Mouse (Mus musculus) c-Kit-negative CD71-positive TER-119-positive erythroid progenitor cells, embryonic 14.5 days (primary cell): Measurements from ENCODE around the gene Nmur1.

Experiments used
- DNase-seq: peaks from one replicate; pipeline ENCODE4 v3.0.0-alpha.2; 2013; ENCODE audit warnings: low read depth, low spot score

Nmur1 gene

DNA sequence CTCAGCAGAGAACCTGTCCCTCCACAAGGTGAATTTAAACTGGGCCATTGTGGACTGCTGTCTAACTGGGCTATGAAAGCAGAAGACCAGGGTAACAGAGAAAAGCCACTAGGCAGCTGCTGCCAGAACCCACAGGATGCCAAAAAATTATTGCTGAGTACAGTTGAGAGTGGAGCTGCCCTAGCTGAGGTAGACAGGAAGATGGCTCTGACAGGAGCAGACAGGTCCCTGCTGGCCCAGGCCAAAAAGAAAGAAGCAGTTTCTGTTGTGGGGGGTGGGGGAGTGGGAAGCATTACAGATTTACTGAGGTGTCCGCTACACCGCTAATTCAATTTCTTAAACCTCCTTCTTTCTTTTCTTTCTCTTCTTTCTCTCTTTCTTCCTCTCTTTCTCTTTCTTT lies 16.6 kb downstream of the Nmur1 start:
- no peak for DNase-seq

GRCm38 (mm10) chr1:86408515-86408914 lies 17.5 kb downstream of the Nmur1 start:
- DNase-seq, result no peak

DNA sequence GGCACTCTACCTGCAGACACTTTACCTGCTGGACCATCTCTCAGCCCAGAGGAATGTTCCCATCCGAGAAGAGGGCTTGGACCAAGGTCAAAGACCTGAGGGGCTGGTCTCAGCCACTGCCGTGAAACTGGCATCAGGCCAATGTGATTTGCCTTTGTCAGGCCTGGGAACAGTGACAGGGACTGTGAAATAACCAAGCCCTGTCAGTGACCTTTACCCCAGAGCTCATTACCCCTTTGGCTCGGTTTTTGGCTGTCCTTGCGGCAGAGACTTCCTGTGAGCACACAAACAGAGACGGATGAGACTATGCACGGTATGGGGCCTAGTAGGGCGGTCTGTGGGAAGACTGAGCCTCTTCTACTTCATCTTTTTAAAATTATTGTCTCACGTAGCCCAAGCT lies 19.1 kb downstream of the Nmur1 start:
- DNase-seq, result no peak

- DNase-seq, result no peak
Measured at GRCm38 (mm10) chr1:86406313-86406712, 19.7 kb downstream of the Nmur1 start.

- DNase-seq, result no peak
Measured at GRCm38 (mm10) chr1:86404834-86405233, 21.2 kb downstream of the Nmur1 start.

DNA sequence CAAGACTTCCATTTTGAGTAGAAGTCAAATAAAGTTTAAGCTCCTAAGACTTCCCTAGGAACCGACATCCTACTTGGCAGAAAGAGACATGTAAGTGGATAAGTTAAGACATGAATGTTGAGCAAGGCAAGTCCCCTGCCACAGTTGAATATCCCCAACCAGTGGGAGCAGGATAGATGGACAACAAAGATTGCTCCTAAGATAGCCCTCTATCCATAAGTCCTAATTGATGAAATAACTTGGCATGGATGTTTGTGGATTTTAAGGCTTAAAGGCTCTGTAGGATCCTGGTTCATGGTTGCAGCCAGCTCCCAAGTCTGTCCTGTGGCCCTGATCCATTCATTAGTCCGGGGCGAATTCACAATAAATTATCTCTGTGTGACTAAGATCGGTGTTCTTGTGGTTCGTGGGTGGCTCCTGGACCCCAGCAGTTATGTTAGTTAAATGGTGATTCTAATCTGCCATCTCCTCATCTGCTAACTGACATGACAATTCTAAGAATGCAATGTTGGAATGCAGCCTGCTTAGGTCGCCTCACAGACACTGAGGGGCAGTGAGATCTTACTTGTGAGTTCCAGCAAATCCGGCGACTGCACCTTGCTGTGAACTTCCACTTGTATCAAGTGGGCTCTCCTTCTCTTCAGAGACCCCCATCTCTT lies 25.8 kb downstream of the Nmur1 start:
- no peak for DNase-seq

DNA sequence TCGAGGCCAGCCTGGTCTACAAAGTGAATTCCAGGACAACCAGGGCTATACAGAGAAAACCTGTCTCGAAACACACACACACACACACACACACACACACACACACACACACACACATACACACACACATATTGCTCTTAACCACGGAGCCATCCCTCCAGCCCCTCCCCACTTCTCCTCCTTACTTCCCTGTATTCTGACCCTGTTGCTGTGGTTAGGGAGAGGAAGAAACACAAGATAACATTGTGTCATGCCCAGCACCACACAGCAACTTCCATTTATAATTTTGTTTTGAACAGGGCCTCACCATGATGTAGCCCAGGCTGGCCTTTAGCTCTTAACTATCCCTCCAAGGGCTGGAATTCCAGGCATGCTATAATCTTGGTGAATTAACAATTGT lies 26.7 kb downstream of the Nmur1 start:
- no peak for DNase-seq

DNA sequence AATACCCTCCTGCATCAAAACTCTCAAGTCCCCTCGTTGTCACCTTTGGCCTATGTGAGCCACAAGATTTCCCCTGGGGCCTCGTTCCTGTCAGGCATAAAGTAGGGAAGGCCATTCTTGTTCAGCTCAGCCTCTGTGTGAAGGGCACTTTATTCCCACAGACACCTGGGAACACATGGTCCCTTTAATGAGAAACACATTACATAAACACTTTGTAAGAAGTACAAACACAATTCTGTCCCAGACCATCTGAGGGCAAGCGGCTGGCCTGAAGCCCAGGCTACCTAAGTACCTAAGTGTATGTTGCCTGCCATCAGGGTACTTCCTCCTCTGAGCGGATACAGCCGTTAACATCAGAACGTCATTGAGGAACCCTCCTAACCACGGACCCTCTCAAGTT lies 27.8 kb downstream of the Nmur1 start:
- DNase-seq, result no peak

GRCm38 (mm10) chr1:86397621-86398020 lies 28.4 kb downstream of the Nmur1 start:
- DNase-seq, result no peak

DNA sequence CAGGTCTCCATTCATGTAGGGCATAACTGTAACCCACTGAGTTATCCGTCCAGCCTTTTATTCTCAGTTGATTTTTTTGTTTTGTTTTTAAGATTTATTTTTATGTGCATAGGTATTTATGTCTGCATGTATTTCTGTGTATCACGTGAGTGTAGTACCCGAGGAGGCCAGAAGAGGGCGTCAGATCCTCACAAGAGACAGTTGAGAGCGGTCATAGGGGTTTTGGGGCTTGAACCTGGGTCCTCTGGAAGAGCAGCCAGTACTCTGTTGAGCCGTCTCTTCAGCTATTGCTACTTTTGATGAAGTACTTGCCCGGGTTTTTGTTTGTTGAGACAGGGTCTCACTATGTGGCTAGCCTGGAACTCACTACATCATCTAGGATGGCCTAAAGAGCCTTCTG lies 30.1 kb downstream of the Nmur1 start:
- no peak for DNase-seq

GRCm38 (mm10) chr1:86394246-86394645 lies 31.8 kb downstream of the Nmur1 start:
- no peak for DNase-seq

- no peak for DNase-seq
Measured at GRCm38 (mm10) chr1:86393219-86393618, 32.8 kb downstream of the Nmur1 start.

DNA sequence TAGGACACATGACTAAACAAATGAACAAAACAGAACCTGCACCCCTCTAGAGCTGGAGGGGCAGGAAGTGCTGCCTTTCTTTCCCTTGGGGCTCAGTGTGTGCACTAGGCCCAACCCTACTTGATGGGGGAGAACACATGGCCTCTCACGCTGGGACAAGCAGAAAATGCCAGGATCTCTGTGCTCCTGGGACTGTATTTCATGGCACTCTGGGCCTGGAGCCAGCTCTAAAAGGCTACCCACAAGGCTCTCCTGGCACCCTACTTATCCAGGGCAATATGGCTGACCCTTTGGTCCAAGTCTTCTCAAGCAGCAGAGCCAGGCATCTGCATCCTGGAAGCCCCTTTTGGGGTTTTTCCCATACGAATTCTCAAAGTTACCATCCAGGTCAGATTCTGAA lies 34.6 kb downstream of the Nmur1 start:
- no peak for DNase-seq

DNA sequence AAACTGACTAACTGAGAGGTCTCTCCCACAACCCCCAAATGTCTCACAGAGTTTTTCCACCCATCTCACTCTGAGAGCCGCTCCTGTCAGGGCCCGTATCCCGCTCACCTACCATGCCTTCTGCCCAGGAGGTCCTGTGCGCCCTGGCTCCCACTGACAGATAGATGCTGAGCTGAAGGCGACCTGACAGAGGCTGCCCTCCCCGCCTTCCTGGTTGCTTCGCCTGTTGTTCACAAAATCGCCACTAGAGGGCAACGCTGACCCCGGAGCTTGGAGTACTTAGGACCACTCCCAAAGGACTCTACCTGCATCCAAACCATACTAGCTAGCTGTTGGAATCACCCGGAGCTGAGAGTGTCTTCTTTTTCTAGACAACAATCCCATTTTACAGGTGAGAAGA lies 36.8 kb downstream of the Nmur1 start:
- peak; percentile 29 for DNase-seq

- DNase-seq, result peak; percentile 30
Measured at GRCm38 (mm10) chr1:86381027-86381426, 45.0 kb downstream of the Nmur1 start.

- no peak for DNase-seq
Measured at GRCm38 (mm10) chr1:86379161-86379569, 46.9 kb downstream of the Nmur1 start.

DNA sequence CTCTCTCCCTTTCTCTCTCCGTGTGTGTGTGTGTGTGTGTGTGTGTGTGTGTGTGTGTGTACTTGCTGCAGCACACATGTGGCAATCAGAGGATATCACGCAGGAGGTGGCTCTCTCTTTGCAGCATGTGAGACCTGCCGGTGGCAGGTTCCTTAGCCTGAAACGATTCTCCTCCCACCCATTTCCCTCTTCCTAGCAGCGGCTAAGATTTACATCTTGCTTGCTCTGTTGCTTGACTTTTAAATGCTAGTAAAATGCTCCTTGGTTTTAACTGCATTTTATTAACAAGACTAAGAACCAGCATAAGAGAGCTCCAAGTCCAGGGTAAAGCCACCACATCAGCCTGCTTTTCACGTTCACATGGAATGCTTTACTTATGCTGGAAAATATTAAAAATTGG lies 47.4 kb downstream of the Nmur1 start:
- no peak for DNase-seq

- DNase-seq, result no peak
Measured at GRCm38 (mm10) chr1:86376354-86376753, 49.7 kb downstream of the Nmur1 start.

- DNase-seq, result no peak
Measured at GRCm38 (mm10) chr1:86371997-86372396, 54.0 kb downstream of the Nmur1 start.

DNA sequence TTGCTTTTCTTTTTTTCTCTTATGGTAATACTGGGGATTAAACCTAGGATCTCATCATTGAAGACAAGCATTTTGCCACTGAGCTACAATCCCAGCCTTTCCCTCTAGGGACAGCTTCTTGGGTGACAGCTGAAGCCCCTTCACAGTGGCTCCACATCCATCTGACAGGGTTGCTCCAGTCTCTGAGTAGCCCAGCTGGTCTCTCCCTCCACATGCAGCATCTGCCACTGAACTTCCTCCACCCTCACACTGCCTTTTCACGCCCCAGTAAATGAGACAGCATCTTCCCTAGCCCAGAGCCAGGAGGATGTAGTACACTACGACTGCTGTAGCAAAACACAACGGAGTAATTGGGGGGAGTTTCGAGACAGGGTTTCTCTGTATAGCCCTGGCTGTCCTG lies 57.9 kb downstream of the Nmur1 start:
- no peak for DNase-seq

GRCm38 (mm10) chr1:86363671-86364070 lies 62.4 kb downstream of the Nmur1 start:
- no peak for DNase-seq

GRCm38 (mm10) chr1:86361852-86362615 lies 64.0 kb downstream of the Nmur1 start:
- no peak for DNase-seq

DNA sequence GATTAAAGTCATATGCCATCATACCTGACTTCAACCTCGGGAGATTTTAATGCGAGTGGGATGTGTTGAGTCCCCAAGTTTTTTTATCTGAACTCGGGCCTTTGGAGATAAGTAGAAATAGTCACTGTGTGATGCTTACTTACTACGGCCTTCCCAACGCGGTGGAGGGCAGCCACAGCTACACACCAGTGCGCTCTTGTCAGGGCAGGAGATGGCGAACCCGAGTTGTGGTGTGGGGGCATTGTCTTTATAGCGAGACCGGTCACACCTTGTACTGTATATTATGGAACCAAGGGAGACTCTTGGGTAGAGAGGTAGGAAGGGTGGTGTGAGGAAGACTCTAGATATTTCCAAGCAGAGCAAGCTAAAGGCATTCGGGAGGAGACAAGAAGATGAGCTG lies 65.6 kb downstream of the Nmur1 start:
- DNase-seq, result peak; percentile 30
